Mouse (Mus musculus) heart, embryonic 16.5 days (tissue): Measurements from ENCODE around the gene Traf3ip1. TPM values are rescaled to one million over a fixed set of nuclear protein-coding genes. Genes with fewer than 3 reads are reported as not detected.

Experiments used
- ATAC-seq: fragments of 200-750 bp; cut with Nextera tagmentation; replicated peaks from 2 replicates; pipeline ENCODE4 v1.8.0; 2017; ENCODE audit warnings: moderate number of reproducible peaks; ENCODE audit not compliant: insufficient read depth, low FRiP score; ENCODE audit errors: extremely low read depth
- H3K27ac ChIP-seq: fragments of 300-500 bp; sonication (generic); 2 replicates; pipeline ENCODE4 v1.5.1; 2014; ENCODE audit warnings: mild to moderate bottlenecking, low read length, control low read depth, moderate library complexity
- H3K27me3 ChIP-seq: fragments of 300-500 bp; sonication (generic); 2 replicates; pipeline ENCODE4 v1.6.1; 2014; ENCODE audit warnings: low read length, mixed read lengths; ENCODE audit not compliant: control insufficient read depth, insufficient read depth
- H3K36me3 ChIP-seq: fragments of 300-500 bp; sonication (generic); 2 replicates; pipeline ENCODE4 v1.6.1; 2014; ENCODE audit not compliant: control insufficient read depth, insufficient read depth
- H3K4me1 ChIP-seq: fragments of 300-500 bp; sonication (generic); 2 replicates; pipeline ENCODE4 v1.6.1; 2014; ENCODE audit warnings: low read length, mixed read lengths; ENCODE audit not compliant: control insufficient read depth, insufficient read depth
- H3K4me2 ChIP-seq: fragments of 300-500 bp; sonication (generic); 2 replicates; pipeline ENCODE4 v1.6.1; 2014; ENCODE audit warnings: low read depth, mild to moderate bottlenecking, control low read depth, low read length
- H3K4me3 ChIP-seq: fragments of 300-500 bp; sonication (generic); 2 replicates; pipeline ENCODE4 v1.5.1; 2014; ENCODE audit warnings: mild to moderate bottlenecking, control low read depth, low read length
- H3K9ac ChIP-seq: fragments of 300-500 bp; sonication (generic); 2 replicates; pipeline ENCODE4 v1.6.1; 2014; ENCODE audit warnings: low read length, control low read depth
- H3K9me3 ChIP-seq: fragments of 300-500 bp; sonication (generic); replicated peaks from 2 replicates; pipeline ENCODE4 v1.6.1; 2016; ENCODE audit warnings: low read length; ENCODE audit not compliant: control insufficient read depth
- WGBS: fragments of 180-500 bp; shearing (Covaris S2); extraction: QIAGEN DNeasy Blood & Tissue Kit; methylation state at CpG from one replicate; pipeline ENCODE4 v1.1.7; 2014; 5-methylcytosine and 5-hydroxymethylcytosine counted together
- polyA plus RNA-seq: library from polyadenylated mRNA; unstranded; fragments of >200 nt; fragmentation: Nextera tagmentation; extraction: Ambion mirVana; gene quantifications from 2 replicates; pipeline ENCODE4 v1.2.1, GENCODE M21; 2015

The Traf3ip1 gene
- polyA plus RNA-seq, 1 experiment from 2014 or later, result 5.7 TPM

- WGBS, result 50% methylated on average over 7 of the region's 7 CpGs
- Histone ChIP-seq H3K27me3 (no peaks in the 10 kb centered on the region), H3K27ac (no peak overlapping the region), H3K4me2 (no peak overlapping the region), H3K9me3 (no peaks in the 10 kb centered on the region), H3K4me1 (0 out of 2 replicates have a peak, but pooled peaks cover 2% of the 10 kb centered on the region), H3K36me3 (no peaks in the 10 kb centered on the region), H3K9ac (no peak overlapping the region), H3K4me3 (no peak overlapping the region)
- ATAC-seq, result no peak
Measured at GRCm38 (mm10) chr1:91482616-91483211, 11.7 kb upstream of the Traf3ip1 start.

- H3K9ac ChIP-seq, result no peak overlapping the region
- WGBS, result 20% methylated on average over 10 of the region's 10 CpGs
- peak; percentile 86 for ATAC-seq
Measured at GRCm38 (mm10) chr1:91483304-91484010, 11.0 kb upstream of the Traf3ip1 start.

GRCm38 (mm10) chr1:91484011-91484346 is 10.5 kb upstream of the Traf3ip1 start:
- no peak overlapping the region for H3K4me2 ChIP-seq
- no peaks in the 10 kb centered on the region for H3K36me3 ChIP-seq
- no peak for ATAC-seq
- H3K9me3 ChIP-seq, result no peaks in the 10 kb centered on the region
- H3K4me3 ChIP-seq, result no peak overlapping the region
- no peak overlapping the region for H3K27ac ChIP-seq
- no peak overlapping the region for H3K9ac ChIP-seq
- no peaks in the 10 kb centered on the region for H3K27me3 ChIP-seq
- H3K4me1 ChIP-seq, result 0 out of 2 replicates have a peak, but pooled peaks cover 2% of the 10 kb centered on the region
- WGBS, result 54% methylated on average over 5 of the region's 5 CpGs

More at GRCm38 (mm10) chr1:91483304-91484010, 11.0 kb upstream of the Traf3ip1 start:
- Histone ChIP-seq H3K4me2 (no peak overlapping the region), H3K27me3 (no peaks in the 10 kb centered on the region), H3K4me3 (no peak overlapping the region), H3K27ac (no peak overlapping the region), H3K9me3 (no peaks in the 10 kb centered on the region), H3K4me1 (0 out of 2 replicates have a peak, but pooled peaks cover 2% of the 10 kb centered on the region), H3K36me3 (no peaks in the 10 kb centered on the region)

- Histone ChIP-seq H3K9me3 (no peaks in the 10 kb centered on the region), H3K9ac (no peak overlapping the region), H3K27me3 (no peaks in the 10 kb centered on the region), H3K27ac (no peak overlapping the region), H3K4me3 (no peak overlapping the region), H3K4me2 (no peak overlapping the region), H3K36me3 (no peaks in the 10 kb centered on the region), H3K4me1 (0 out of 2 replicates have a peak, but pooled peaks cover 2% of the 10 kb centered on the region)
- 68% methylated on average over 3 of the region's 3 CpGs for WGBS
- ATAC-seq, result no peak
Measured at GRCm38 (mm10) chr1:91485422-91485821, 9.0 kb upstream of the Traf3ip1 start.

- Histone ChIP-seq H3K9me3 (no peaks in the 10 kb centered on the region), H3K27me3 (no peaks in the 10 kb centered on the region), H3K9ac (no peak overlapping the region), H3K36me3 (no peaks in the 10 kb centered on the region), H3K4me2 (no peak overlapping the region), H3K27ac (no peak overlapping the region), H3K4me1 (0 out of 2 replicates have a peak, but pooled peaks cover 2% of the 10 kb centered on the region), H3K4me3 (no peak overlapping the region)
- 62% methylated on average over 3 of the region's 3 CpGs for WGBS
- no peak for ATAC-seq
Measured at GRCm38 (mm10) chr1:91486165-91486564, 8.3 kb upstream of the Traf3ip1 start.

GRCm38 (mm10) chr1:91490322-91490721 is 4.1 kb upstream of the Traf3ip1 start:
- no peak for ATAC-seq

GRCm38 (mm10) chr1:91492740-91493139 is 1.7 kb upstream of the Traf3ip1 start:
- Histone ChIP-seq H3K36me3 (no peaks in the 10 kb centered on the region), H3K9me3 (no peaks in the 10 kb centered on the region), H3K9ac (no peak overlapping the region), H3K4me2 (no peak overlapping the region), H3K27me3 (no peaks in the 10 kb centered on the region), H3K4me3 (no peak overlapping the region), H3K4me1 (peaks cover 8% of the 10 kb centered on the region), H3K27ac (no peak overlapping the region)
- 52% methylated on average over 2 of the region's 2 CpGs for WGBS
- no peak for ATAC-seq

More at GRCm38 (mm10) chr1:91490322-91490721, 4.1 kb upstream of the Traf3ip1 start:
- Histone ChIP-seq H3K4me3 (no peak overlapping the region), H3K9ac (no peak overlapping the region), H3K36me3 (no peaks in the 10 kb centered on the region), H3K4me1 (peaks cover 6% of the 10 kb centered on the region), H3K27ac (no peak overlapping the region), H3K27me3 (no peaks in the 10 kb centered on the region), H3K4me2 (no peak overlapping the region), H3K9me3 (no peaks in the 10 kb centered on the region)
- WGBS, result 50% methylated on average over 1 of the region's 1 CpGs

GRCm38 (mm10) chr1:91493938-91494337 is 509 bp upstream of the Traf3ip1 start:
- ATAC-seq, result no peak
- H3K9me3 ChIP-seq, result no peaks in the 10 kb centered on the region
- H3K4me3 ChIP-seq, result peak overlapping the region; percentile 82
- peak overlapping the region; percentile 59 for H3K4me2 ChIP-seq
- H3K4me1 ChIP-seq, result peaks cover 8% of the 10 kb centered on the region
- H3K36me3 ChIP-seq, result no peaks in the 10 kb centered on the region
- no peak overlapping the region for H3K27ac ChIP-seq
- peak overlapping the region; percentile 39; the same call in 1 of the 2 replicates for H3K9ac ChIP-seq
- WGBS, result 44% methylated on average over 3 of the region's 3 CpGs
- no peaks in the 10 kb centered on the region for H3K27me3 ChIP-seq

- Histone ChIP-seq H3K36me3 (no peaks in the 10 kb centered on the region), H3K27ac (no peak overlapping the region), H3K27me3 (no peaks in the 10 kb centered on the region), H3K4me3 (peak overlapping the region; percentile 82), H3K9me3 (no peaks in the 10 kb centered on the region), H3K4me1 (peaks cover 8% of the 10 kb centered on the region), H3K4me2 (peak overlapping the region; percentile 96), H3K9ac (peak overlapping the region; percentile 89)
- 48% methylated on average over 5 of the region's 5 CpGs for WGBS
- no peak for ATAC-seq
Measured at GRCm38 (mm10) chr1:91495321-91495720, 874 bp downstream of the Traf3ip1 start.
